Mouse (Mus musculus) right cerebral cortex, postnatal 36 days (tissue): ENCODE measurements around the gene Itgb1bp1.
A peak's percentile ranks its signal among the peaks of the same experiment; 100 is the strongest.

ENCODE experiments used
- DNase-seq, 2 experiments: peaks; one replicate each; pipeline ENCODE4 v3.0.0; 2022; ENCODE audit warnings: low spot score in 2 of 2, mixed read lengths in 1 of 2

Gene Itgb1bp1

GRCm38 (mm10) chr12:21244375-21244960 lies 41.6 kb downstream of the Itgb1bp1 start:
- no peak for DNase-seq

GRCm38 (mm10) chr12:21241965-21242364 lies 44.1 kb downstream of the Itgb1bp1 start:
- DNase-seq = no peak

DNA sequence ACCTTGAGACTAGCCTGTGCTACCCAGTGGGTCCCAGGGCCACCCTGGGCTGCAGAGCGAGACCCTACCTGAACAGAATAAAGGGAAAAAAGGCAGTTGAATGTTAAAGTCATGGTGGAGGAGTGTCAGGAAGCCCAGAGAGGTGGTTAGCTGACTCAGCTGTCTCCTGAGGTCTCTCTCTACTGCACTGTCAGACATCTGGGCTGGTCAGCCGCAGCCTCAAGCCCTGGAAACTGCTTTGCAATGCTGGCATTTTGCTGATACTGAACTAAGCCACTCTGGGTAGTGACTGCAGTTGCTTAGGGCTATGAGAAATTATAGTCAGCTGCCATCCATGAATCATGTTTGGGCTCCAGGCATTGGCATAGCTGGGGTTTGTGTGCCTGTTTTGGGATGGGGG lies 51.5 kb downstream of the Itgb1bp1 start:
- DNase-seq = no peak

GRCm38 (mm10) chr12:21233727-21234126 lies 52.4 kb downstream of the Itgb1bp1 start:
- no peak for DNase-seq

DNA sequence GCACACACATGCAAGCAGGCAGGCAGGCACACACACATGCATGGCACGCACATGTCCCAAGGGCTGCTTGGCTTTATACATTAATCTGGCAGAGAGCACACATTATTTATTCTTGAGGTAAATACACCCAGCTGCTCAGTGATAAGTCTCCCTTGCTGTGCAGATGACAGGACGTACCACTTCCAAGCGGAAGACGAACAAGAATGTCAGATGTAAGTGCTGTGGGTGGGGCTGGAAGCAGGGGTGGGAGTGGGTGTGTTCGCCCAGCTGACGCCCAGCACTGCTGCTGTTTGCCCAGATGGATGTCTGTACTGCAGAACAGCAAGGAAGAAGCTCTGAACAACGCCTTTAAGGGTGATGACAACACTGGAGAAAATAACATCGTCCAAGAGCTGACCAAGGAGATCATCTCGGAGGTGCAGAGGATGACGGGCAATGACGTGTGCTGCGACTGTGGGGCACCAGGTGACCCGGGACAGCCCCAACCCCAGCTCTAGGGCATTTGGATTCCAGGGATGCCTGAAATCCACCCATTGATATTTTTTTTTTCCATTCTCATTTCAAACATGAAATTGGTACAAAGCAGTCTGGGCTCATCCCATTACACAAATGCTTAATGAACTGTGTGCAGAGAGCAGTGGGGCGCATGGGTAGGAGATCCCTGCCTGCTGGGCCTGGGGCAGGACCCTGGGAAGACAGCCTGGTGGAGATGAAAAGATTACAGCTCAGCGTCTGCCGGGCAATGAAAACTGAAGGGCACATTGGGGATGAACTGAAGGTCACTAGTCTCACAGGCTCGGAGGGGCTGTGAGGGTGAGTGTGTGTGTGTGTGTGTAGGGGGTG lies 56.8 kb downstream of the Itgb1bp1 start:
- peak; percentile 43 to 47 for DNase-seq

DNA sequence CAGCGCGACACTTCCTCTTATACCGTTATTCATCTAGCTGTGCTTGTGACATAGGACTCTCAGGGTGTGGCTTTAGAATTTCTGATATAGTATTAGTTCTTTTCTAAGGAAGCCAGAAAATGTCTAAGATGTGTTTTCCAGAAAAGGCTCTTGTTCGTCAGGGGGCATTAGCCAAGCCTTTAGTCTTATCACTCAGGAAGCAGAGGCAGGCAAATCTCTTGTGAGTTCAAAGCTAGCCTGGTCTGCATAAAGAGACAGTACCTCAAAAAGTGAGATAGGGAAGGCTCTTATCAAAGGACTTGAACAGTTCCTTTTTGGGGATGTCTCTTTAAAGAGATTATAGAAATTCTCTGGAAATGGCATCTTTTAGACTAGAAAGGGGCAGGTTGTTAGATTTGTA lies 57.4 kb downstream of the Itgb1bp1 start:
- DNase-seq = no peak

GRCm38 (mm10) chr12:21227076-21227980 lies 58.8 kb downstream of the Itgb1bp1 start:
- peak in 1 of 2 experiments; percentile 10 for DNase-seq

GRCm38 (mm10) chr12:21226316-21226715 lies 59.8 kb downstream of the Itgb1bp1 start:
- DNase-seq = no peak

GRCm38 (mm10) chr12:21225358-21225757 lies 60.7 kb downstream of the Itgb1bp1 start:
- DNase-seq = no peak

DNA sequence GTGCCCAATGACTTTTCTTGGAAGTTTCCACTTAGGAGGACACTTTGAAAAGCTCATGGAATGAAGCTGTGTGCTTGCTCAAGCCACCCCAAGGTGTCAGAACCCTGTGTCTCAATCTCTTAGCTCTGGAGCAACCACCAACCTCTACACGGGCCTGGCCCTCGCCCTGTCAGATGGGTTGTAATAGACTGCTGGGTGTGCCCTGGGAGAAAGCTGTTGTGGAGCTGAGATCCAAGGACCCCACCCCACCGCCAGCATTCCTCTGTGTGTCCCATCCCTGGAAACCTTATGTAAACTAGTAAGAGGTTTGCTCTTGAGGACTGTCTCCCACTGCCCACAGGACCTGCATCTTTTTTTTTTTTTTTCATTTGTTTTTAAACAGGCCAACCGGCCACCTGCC lies 62.2 kb downstream of the Itgb1bp1 start:
- no peak for DNase-seq

DNA sequence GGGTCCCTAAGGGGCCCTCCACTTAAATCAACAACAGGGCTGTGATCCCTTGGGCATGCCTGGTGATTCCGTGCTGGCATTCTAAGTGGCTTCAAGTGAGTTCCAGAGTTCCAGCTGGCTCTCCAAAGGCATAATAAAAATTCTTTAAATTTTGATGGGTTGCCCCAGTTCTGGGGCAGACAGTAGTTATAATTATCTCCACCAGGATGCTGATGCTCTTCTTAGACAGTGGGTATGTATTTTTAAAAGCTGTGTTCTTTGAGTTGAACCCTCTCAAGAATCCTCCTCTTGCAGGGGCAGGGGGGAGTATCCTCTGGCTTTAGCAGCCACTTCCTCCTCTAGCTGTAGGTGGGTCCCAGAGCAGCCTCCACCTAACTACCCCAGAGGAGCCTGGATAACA lies 65.5 kb downstream of the Itgb1bp1 start:
- DNase-seq = no peak

DNA sequence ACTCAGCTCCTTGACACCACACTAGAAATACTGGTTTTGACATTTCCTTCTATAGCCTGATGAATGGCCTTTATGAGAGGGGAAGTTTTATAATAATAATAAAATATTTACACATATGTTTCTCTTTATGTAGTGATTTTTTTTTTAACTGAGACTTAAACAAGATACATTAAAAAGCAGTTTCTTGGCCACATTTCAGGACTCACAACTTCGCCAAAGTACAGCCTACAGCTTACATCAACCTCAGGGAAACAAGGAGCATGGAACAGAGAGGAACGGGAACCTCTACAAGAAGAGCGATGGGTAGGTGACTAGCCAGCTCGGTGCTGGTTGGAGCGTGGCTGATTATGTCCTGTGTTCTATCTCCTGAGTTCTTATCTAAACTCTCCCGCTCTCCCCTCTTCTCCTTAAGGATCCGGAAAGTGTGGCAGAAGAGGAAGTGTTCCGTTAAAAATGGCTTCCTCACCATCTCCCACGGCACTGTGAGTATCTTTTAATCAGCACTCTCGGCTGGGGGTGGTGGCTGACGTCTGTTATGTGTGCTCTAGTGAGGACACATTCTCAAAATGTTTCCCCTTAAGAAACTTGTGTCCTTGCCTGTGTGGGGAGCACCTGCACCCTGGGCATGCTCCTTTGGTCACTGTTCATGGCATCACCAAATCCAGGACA lies 68.2 kb downstream of the Itgb1bp1 start:
- DNase-seq = no peak

- no peak for DNase-seq
Measured at GRCm38 (mm10) chr12:21214551-21215165, 71.4 kb downstream of the Itgb1bp1 start.

GRCm38 (mm10) chr12:21212876-21213275 lies 73.2 kb downstream of the Itgb1bp1 start:
- DNase-seq = no peak

- no peak for DNase-seq
Measured at GRCm38 (mm10) chr12:21209273-21209672, 76.8 kb downstream of the Itgb1bp1 start.

GRCm38 (mm10) chr12:21208172-21208795 lies 77.8 kb downstream of the Itgb1bp1 start:
- no peak for DNase-seq

- no peak for DNase-seq
Measured at GRCm38 (mm10) chr12:21207422-21207821, 78.7 kb downstream of the Itgb1bp1 start.

GRCm38 (mm10) chr12:21205799-21206198 lies 80.3 kb downstream of the Itgb1bp1 start:
- DNase-seq = no peak

DNA sequence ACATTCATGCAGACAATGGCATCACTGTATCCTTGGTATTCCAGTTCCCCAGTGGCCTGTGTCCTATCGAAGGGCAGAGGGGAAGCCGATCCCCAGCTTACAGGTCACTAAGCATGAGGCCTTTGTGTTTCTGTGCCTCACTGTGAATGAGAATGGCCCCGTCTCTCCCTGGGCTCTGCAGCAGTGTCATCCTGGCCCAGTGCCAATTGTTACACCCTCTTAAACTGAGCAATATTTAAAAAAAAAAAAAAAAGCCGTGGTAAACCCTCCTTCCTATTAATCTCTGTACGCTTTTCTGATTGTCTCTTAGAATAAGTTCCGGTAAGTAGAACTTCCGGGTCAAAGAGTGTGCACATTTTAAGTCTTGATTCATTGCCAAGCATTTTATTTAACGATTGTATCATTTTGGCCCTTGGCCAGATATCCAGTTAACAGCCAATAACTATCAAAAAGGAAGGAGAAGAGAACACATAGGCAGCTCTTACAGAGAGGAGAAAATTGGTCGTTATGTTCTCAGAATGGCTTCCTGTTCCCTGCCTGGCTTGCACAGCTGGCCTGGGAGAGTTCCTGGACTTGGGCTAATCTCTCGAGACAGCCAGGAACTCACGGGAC lies 81.3 kb downstream of the Itgb1bp1 start:
- DNase-seq = no peak
